Mouse (Mus musculus) midbrain, postnatal 0 days (tissue): ENCODE measurements around the gene Gnl1. TPM values are rescaled to one million over a fixed set of nuclear protein-coding genes. Genes with fewer than 3 reads are reported as not detected.
"Not testable (repeated sequence)": the region's sequence is repeated elsewhere in the genome, so short reads cannot be mapped to it uniquely, and the experiment has no call there.

Source experiments
- ATAC-seq: fragments of 200-750 bp; cut with Nextera tagmentation; 2 replicates; pipeline ENCODE4 v1.8.0; 2017; ENCODE audit warnings: moderate number of reproducible peaks, mild to moderate bottlenecking, moderate TSS enrichment, moderate library complexity; ENCODE audit not compliant: low FRiP score
- DNase-seq: peaks from one replicate; pipeline ENCODE4 v3.0.0-alpha.2; 2015; ENCODE audit warnings: low spot score
- H3K27ac ChIP-seq: fragments of 300-500 bp; sonication (generic); 2 replicates; pipeline ENCODE4 v1.5.1; 2014; ENCODE audit warnings: low read depth, mild to moderate bottlenecking, low read length, mixed read lengths
- H3K27me3 ChIP-seq: fragments of 300-500 bp; sonication (generic); 2 replicates; pipeline ENCODE4 v1.6.1; 2014; ENCODE audit warnings: low read length, control low read depth, mixed read lengths; ENCODE audit not compliant: insufficient read depth
- H3K36me3 ChIP-seq: fragments of 300-500 bp; sonication (generic); 2 replicates; pipeline ENCODE4 v1.6.1; 2014; ENCODE audit warnings: low read length, control low read depth, mixed read lengths; ENCODE audit not compliant: insufficient read depth
- H3K4me1 ChIP-seq: fragments of 300-500 bp; sonication (generic); 2 replicates; pipeline ENCODE4 v1.6.1; 2014; ENCODE audit warnings: mild to moderate bottlenecking, control low read depth, antibody characterized with exemption, low read length, mixed read lengths; ENCODE audit not compliant: insufficient read depth
- H3K4me2 ChIP-seq: fragments of 300-500 bp; sonication (generic); 2 replicates; pipeline ENCODE4 v1.6.1; 2014; ENCODE audit warnings: low read depth, mild to moderate bottlenecking, low read length, mixed read lengths; ENCODE audit not compliant: poor library complexity, severe bottlenecking
- H3K4me3 ChIP-seq: fragments of 300-500 bp; sonication (generic); 2 replicates; pipeline ENCODE4 v1.5.1; 2014; ENCODE audit warnings: low read depth, mild to moderate bottlenecking, low read length, moderate library complexity
- H3K9ac ChIP-seq: fragments of 300-500 bp; sonication (generic); replicated peaks from 2 replicates; pipeline ENCODE4 v1.6.1; 2014; ENCODE audit warnings: mild to moderate bottlenecking, low read length, moderate library complexity, mixed read lengths; ENCODE audit not compliant: poor library complexity, severe bottlenecking
- H3K9me3 ChIP-seq: fragments of 300-500 bp; sonication (generic); 2 replicates; pipeline ENCODE4 v1.6.1; 2016; ENCODE audit warnings: low read length, control low read depth
- CTCF ChIP-seq: IDR thresholded peaks from 2 replicates; pipeline ENCODE4 v1.5.1; 2016; ENCODE audit warnings: antibody characterized with exemption, mild to moderate bottlenecking
- WGBS: fragments of 180-500 bp; shearing (Covaris S2); extraction: QIAGEN DNeasy Blood & Tissue Kit; methylation state at CpG from one replicate; pipeline ENCODE4 v1.1.7; 2014; 5-methylcytosine and 5-hydroxymethylcytosine counted together
- polyA plus RNA-seq: library from polyadenylated mRNA; unstranded; fragments of >200 nt; fragmentation: Nextera tagmentation; extraction: Ambion mirVana; gene quantifications from 2 replicates; pipeline ENCODE4 v1.2.1, GENCODE M21; 2015
- total RNA-seq: library from RNA; depleted of rRNA; stranded (reverse); fragments of >200 nt; gene quantifications from 2 replicates; pipeline ENCODE4 v1.2.3, GENCODE M21; 2014

Gnl1 gene
- total and polyA plus RNA-seq, 2 experiments from 2014 or later: 80.8 to 117 TPM

GRCm38 (mm10) chr17:35939108-35939507 is 40.5 kb upstream of the Gnl1 start:
- H3K4me1 ChIP-seq: no peaks in the 10 kb centered on the region
- TF ChIP-seq CTCF: no peak
- no peaks in the 10 kb centered on the region for H3K36me3 ChIP-seq
- no peaks in the 10 kb centered on the region for H3K27me3 ChIP-seq
- no peak for ATAC-seq
- WGBS: 52% methylated on average over 2 of the region's 2 CpGs
- H3K9me3 ChIP-seq: no peaks in the 10 kb centered on the region
- H3K9ac ChIP-seq: no peak overlapping the region
- no peak overlapping the region for H3K4me3 ChIP-seq
- H3K4me2 ChIP-seq: no peak overlapping the region
- no peak for DNase-seq
- no peak overlapping the region for H3K27ac ChIP-seq

DNA sequence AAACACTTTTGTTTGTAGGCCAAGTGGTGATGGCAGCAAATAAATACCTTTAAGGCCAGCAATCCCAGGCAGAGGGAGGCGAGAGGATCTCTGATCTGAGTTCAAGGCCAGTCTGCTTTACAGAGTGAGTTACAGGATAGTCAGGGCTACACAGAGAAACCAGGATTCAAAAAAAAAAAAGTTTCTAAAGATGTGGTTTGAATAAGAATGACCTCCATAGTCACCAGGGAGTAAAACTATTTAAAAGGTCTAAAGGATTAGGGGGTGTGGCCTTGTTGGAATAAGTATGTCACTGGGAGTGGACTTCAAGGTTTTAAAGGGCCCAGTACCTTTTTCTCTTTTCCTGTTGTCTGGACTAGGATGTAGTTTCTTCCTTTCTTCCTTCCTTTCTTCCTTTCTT is 39.7 kb upstream of the Gnl1 start:
- Histone ChIP-seq H3K9ac (no peak overlapping the region), H3K36me3 (no peaks in the 10 kb centered on the region), H3K27ac (no peak overlapping the region), H3K4me2 (no peak overlapping the region), H3K9me3 (no peaks in the 10 kb centered on the region), H3K4me1 (no peaks in the 10 kb centered on the region), H3K27me3 (no peaks in the 10 kb centered on the region), H3K4me3 (no peak overlapping the region)
- WGBS: 42% methylated on average over 1 of the region's 1 CpGs
- ATAC-seq: no peak
- DNase-seq: no peak
- TF ChIP-seq CTCF: no peak

DNA sequence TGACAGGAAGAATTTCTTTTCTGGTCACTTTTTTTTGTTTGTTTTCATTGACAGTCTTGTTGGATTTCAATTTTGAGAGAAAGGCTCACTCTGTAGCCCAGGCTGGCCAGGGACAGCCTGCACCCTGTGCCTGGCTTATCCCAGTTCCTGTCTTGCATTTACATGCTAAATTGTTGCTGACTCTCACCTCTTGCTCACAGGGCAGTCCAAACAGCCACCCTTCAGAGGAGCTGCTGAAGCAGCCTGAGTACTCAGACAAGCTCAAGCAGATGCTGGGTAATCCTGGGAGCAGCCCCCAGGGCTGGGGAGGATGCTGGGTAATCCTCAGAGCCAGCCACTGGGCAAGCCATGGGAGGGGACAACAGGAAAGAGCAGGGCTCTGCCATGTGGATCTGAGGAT is 28.7 kb upstream of the Gnl1 start:
- not testable (repeated sequence) for H3K4me1 ChIP-seq, H3K4me2 ChIP-seq, DNase-seq, ATAC-seq, H3K9ac ChIP-seq, H3K4me3 ChIP-seq, H3K36me3 ChIP-seq, H3K27ac ChIP-seq, H3K9me3 ChIP-seq, H3K27me3 ChIP-seq

- H3K4me1 ChIP-seq, H3K4me3 ChIP-seq, H3K9ac ChIP-seq, H3K27ac ChIP-seq, H3K27me3 ChIP-seq, DNase-seq, H3K4me2 ChIP-seq, ATAC-seq, H3K9me3 ChIP-seq: not testable (repeated sequence)
- 78% methylated on average over 2 of the region's 3 CpGs for WGBS
- H3K36me3 ChIP-seq: peaks cover 19% of the 10 kb centered on the region
These were observed 27.1 kb upstream of the Gnl1 start for GRCm38 (mm10) chr17:35952559-35952958.

- no peak overlapping the region for H3K4me2 ChIP-seq
- H3K9me3 ChIP-seq: no peaks in the 10 kb centered on the region
- no peak overlapping the region for H3K9ac ChIP-seq
- ATAC-seq (no peak), DNase-seq (no peak)
- H3K27me3 ChIP-seq: no peaks in the 10 kb centered on the region
- H3K36me3 ChIP-seq: peaks cover 39% of the 10 kb centered on the region
- TF ChIP-seq CTCF: no peak
- 79% methylated on average over 8 of the region's 8 CpGs for WGBS
- H3K4me1 ChIP-seq: no peaks in the 10 kb centered on the region
- H3K27ac ChIP-seq: no peak overlapping the region
- no peak overlapping the region for H3K4me3 ChIP-seq
These were observed 25.0 kb upstream of the Gnl1 start for GRCm38 (mm10) chr17:35954665-35955064.

DNA sequence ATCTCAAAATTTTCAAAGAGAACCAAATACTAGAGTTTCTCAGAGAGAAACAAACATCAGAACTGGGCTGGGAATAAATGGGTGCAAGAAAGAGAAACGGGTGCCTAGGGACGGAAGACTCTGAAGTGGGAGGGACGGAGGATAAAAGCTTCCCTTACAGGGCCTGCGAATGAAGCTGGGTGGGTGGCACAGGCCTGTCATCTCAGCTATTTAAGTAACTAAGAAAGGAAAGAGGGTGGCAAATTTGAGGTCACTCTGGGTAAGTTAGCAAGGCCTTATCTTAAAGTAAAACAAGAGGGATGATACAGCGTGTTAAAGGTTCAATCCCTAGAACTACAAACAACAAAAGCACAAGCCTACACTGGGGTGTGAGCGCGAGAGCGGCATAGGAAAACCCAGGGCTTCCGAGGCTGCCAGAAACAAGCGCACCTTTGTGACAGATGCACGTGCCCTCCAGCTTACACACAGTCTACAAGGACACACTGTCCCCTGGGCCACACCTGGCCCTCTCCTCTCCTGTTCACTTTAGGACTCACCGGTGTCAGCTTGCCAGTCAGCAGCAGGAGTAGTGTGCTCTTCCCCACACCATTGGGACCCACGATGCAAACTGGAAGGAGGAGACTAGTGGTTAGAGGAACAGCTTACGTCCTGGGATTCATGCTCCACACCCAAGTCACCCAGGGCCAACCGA is 21.0 kb upstream of the Gnl1 start:
- no peak overlapping the region for H3K4me3 ChIP-seq
- H3K9ac ChIP-seq: no peak overlapping the region
- peaks cover 72% of the 10 kb centered on the region for H3K36me3 ChIP-seq
- WGBS: 95% methylated on average over 15 of the region's 15 CpGs
- H3K9me3 ChIP-seq: no peaks in the 10 kb centered on the region
- no peak overlapping the region for H3K4me2 ChIP-seq
- no peaks in the 10 kb centered on the region for H3K27me3 ChIP-seq
- TF ChIP-seq CTCF: no peak
- no peaks in the 10 kb centered on the region for H3K4me1 ChIP-seq
- no peak for DNase-seq
- no peak overlapping the region for H3K27ac ChIP-seq
- ATAC-seq: no peak
